Mouse (Mus musculus) embryonic facial prominence, embryonic 12.5 days (tissue): ENCODE results near the gene Hmgb2. TPM values are rescaled to one million over a fixed set of nuclear protein-coding genes. Genes with fewer than 3 reads are reported as not detected.
"Not testable (repeated sequence)": the region's sequence is repeated elsewhere in the genome, so short reads cannot be mapped to it uniquely, and the experiment has no call there.

ENCODE experiments used
- ATAC-seq: fragments of 200-750 bp; cut with Nextera tagmentation; 2 replicates; pipeline ENCODE4 v1.8.0; 2017; ENCODE audit not compliant: insufficient number of reproducible peaks, insufficient read depth, low FRiP score, low TSS enrichment
- H3K27ac ChIP-seq: fragments of 300-500 bp; sonication (generic); 2 replicates; pipeline ENCODE4 v1.5.1; 2016; ENCODE audit warnings: mild to moderate bottlenecking
- H3K27me3 ChIP-seq: fragments of 300-500 bp; sonication (generic); 2 replicates; pipeline ENCODE4 v1.6.1; 2016; ENCODE audit warnings: mild to moderate bottlenecking, moderate library complexity
- H3K36me3 ChIP-seq: fragments of 300-500 bp; sonication (generic); 2 replicates; pipeline ENCODE4 v1.6.1; 2016; ENCODE audit warnings: mild to moderate bottlenecking
- H3K4me1 ChIP-seq: fragments of 300-500 bp; sonication (generic); 2 replicates; pipeline ENCODE4 v1.6.1; 2016
- H3K4me2 ChIP-seq: fragments of 300-500 bp; sonication (generic); replicated peaks from 2 replicates; pipeline ENCODE4 v1.6.1; 2016; ENCODE audit warnings: mild to moderate bottlenecking, moderate library complexity
- H3K4me3 ChIP-seq: fragments of 300-500 bp; sonication (generic); 2 replicates; pipeline ENCODE4 v1.5.1; 2016; ENCODE audit warnings: mild to moderate bottlenecking
- H3K9ac ChIP-seq: fragments of 300-500 bp; sonication (generic); 2 replicates; pipeline ENCODE4 v1.6.1; 2016; ENCODE audit warnings: mild to moderate bottlenecking, moderate library complexity
- H3K9me3 ChIP-seq: fragments of 300-500 bp; sonication (generic); 2 replicates; pipeline ENCODE4 v1.6.1; 2016; ENCODE audit warnings: mild to moderate bottlenecking, moderate library complexity
- WGBS: fragments of 180-500 bp; shearing (Covaris S2); methylation state at CpG from one replicate; pipeline ENCODE4 v1.1.7; 2016; 5-methylcytosine and 5-hydroxymethylcytosine counted together
- polyA plus RNA-seq: library from polyadenylated mRNA; unstranded; fragments of >200 nt; fragmentation: Nextera tagmentation; extraction: Ambion mirVana; gene quantifications from 2 replicates; pipeline ENCODE4 v1.2.1, GENCODE M21; 2016

Gene Hmgb2
- polyA plus RNA-seq, 1 experiment from 2014 or later, result 455 TPM

DNA sequence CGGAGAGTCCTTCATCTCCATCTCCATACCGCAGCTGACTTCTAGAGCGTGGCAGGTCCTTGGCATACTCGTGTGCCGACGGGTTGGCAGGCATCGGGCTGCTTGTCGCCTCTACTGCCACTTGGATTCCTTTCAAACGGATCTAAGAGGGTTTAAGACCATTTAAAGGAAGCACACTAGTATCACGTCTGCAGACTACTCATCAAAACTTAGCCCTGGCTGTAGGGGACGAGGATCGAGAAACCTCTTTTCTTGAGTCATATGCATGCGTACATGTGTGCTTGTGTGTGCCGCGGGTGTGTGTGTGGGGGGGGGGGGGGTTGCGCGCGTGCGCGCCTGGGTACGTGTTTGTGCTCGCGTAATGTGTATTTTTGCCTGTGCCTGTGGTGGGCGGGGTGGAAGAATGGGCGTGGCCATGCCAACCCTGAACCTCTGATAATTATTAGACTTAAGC lies 23.4 kb upstream of the Hmgb2 start:
- peak overlapping the region; percentile 68 for H3K4me2 ChIP-seq
- H3K27me3 ChIP-seq, result no peaks in the 10 kb centered on the region
- peak overlapping the region; percentile 52 for H3K9ac ChIP-seq
- ATAC-seq, result 0 out of 2 replicates have a peak, but pooled peaks have one; percentile 9
- H3K4me3 ChIP-seq, result peak overlapping the region; percentile 85
- no peaks in the 10 kb centered on the region for H3K9me3 ChIP-seq
- H3K27ac ChIP-seq, result peak overlapping the region; percentile 91
- peaks cover 3% of the 10 kb centered on the region; the same call in 1 of the 2 replicates for H3K36me3 ChIP-seq
- 0% methylated on average over 25 of the region's 25 CpGs for WGBS
- H3K4me1 ChIP-seq, result peaks cover 7% of the 10 kb centered on the region

DNA sequence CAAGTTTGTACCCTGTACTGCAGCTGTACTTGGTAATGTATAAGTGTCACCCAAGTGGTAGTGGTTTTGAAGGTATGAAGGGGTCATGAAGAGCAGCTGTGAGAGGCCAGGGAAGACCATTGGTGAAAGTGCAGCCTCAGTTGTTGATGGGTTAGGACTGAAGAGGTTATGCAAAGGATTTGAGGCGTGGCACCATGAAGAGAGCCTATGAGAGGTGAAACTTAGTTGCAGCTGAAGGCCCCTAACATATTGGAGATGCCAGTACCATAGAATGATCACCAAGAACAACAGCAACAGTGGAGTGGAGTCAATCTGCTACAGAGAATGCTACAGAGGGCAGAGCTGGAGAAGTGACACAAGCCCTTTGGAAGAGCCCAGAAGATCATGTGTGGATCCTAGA lies 22.3 kb upstream of the Hmgb2 start:
- Histone ChIP-seq H3K4me2 (no peak overlapping the region), H3K9me3 (no peaks in the 10 kb centered on the region), H3K27ac (no peak overlapping the region), H3K9ac (no peak overlapping the region), H3K36me3 (no peaks in the 10 kb centered on the region), H3K4me3 (no peak overlapping the region), H3K27me3 (no peaks in the 10 kb centered on the region), H3K4me1 (peaks cover 7% of the 10 kb centered on the region)
- 96% methylated on average over 1 of the region's 1 CpGs for WGBS
- ATAC-seq, result no peak

DNA sequence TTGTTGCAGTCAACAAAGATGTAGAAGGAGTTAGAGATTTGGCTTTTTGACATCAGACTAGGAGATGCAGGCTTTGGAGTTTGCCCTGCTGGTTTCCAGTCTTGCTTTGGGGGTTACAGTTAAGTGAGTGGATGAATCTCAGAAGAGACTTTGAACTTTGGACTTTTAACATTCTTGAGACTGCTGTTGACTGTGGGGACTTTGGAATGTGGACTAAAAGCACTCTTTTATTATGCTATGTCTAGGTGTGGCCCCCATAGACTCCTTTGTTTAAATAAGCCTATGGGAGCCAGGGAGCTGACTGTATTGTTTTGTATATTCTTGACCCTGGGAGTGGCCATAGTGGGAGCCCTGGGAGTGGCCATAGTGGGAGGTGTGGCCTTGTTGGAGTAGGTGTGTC lies 21.8 kb upstream of the Hmgb2 start:
- H3K4me3 ChIP-seq, result no peak overlapping the region

GRCm38 (mm10) chr8:57491873-57492272 lies 19.8 kb upstream of the Hmgb2 start:
- no peaks in the 10 kb centered on the region for H3K9me3 ChIP-seq
- H3K9ac ChIP-seq, result no peak overlapping the region
- H3K27ac ChIP-seq, result no peak overlapping the region
- WGBS, result 86% methylated on average over 4 of the region's 4 CpGs
- H3K4me3 ChIP-seq, result no peak overlapping the region
- H3K4me1 ChIP-seq, result no peaks in the 10 kb centered on the region
- no peak for ATAC-seq
- no peaks in the 10 kb centered on the region for H3K27me3 ChIP-seq
- H3K4me2 ChIP-seq, result no peak overlapping the region
- H3K36me3 ChIP-seq, result no peaks in the 10 kb centered on the region

More for the DNA sequence above, 21.8 kb upstream of the Hmgb2 start:
- no peak overlapping the region for H3K4me2 ChIP-seq
- H3K9ac ChIP-seq, result no peak overlapping the region
- H3K27ac ChIP-seq, result no peak overlapping the region
- ATAC-seq, result no peak
- H3K4me1 ChIP-seq, result peaks cover 7% of the 10 kb centered on the region
- no peaks in the 10 kb centered on the region for H3K27me3 ChIP-seq
- no peaks in the 10 kb centered on the region for H3K36me3 ChIP-seq
- H3K9me3 ChIP-seq, result no peaks in the 10 kb centered on the region

DNA sequence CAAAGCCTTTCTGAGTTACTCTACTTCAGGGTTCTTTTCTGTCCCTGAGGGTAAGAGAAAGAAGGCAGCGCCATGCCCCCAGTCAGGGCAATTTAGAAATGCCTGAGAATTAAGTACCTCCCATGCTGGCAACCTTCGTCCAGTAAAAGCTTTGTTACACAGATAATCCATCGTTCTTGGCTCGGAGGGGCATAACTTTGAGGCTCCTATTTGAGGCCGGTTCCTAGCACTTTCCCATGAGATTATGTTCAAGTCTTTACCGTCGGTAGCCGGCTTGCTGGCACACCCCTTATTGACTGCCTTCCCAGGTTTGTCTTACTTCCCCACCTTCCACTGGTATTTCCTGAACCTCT lies 13.2 kb upstream of the Hmgb2 start:
- 51% methylated on average over 8 of the region's 8 CpGs for WGBS
- H3K4me3 ChIP-seq, result no peak overlapping the region
- no peak overlapping the region for H3K27ac ChIP-seq
- 0 out of 2 replicates have a peak overlapping the region, but pooled peaks have one; percentile 4 for H3K4me2 ChIP-seq
- no peak overlapping the region for H3K9ac ChIP-seq
- no peaks in the 10 kb centered on the region for H3K36me3 ChIP-seq
- no peaks in the 10 kb centered on the region for H3K4me1 ChIP-seq
- no peak for ATAC-seq
- H3K27me3 ChIP-seq, result no peaks in the 10 kb centered on the region
- H3K9me3 ChIP-seq, result no peaks in the 10 kb centered on the region

- WGBS, result 60% methylated on average over 17 of the region's 17 CpGs
- Histone ChIP-seq H3K27me3 (no peaks in the 10 kb centered on the region), H3K9ac (no peak overlapping the region), H3K4me1 (no peaks in the 10 kb centered on the region), H3K4me2 (0 out of 2 replicates have a peak overlapping the region, but pooled peaks have one; percentile 4), H3K9me3 (no peaks in the 10 kb centered on the region), H3K36me3 (no peaks in the 10 kb centered on the region), H3K4me3 (no peak overlapping the region), H3K27ac (no peak overlapping the region)
- 0 out of 2 replicates have a peak, but pooled peaks have one; percentile 10 for ATAC-seq
Observed at GRCm38 (mm10) chr8:57498847-57499511, 12.7 kb upstream of the Hmgb2 start.

DNA sequence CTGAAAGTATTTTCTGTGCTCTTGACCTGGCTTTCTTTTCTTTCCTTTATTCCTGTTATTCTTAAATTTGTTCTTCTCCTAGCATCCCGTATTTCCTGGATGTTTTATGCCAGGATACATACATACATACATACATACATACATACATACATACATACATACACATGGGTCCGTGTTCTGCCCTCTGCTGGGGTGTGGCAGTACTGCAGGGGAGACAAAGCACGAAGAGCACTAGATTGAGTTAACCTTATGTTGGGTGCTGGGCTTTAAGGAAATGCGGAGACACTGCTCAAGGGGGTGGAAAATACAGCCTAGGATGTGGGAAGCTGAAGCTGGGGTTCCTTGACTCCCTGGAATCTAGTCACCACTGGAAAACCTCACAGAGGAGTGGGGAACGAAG lies 8.1 kb upstream of the Hmgb2 start:
- no peak overlapping the region for H3K27ac ChIP-seq
- H3K36me3 ChIP-seq, result no peaks in the 10 kb centered on the region
- no peak overlapping the region for H3K4me3 ChIP-seq
- ATAC-seq, result no peak
- no peak overlapping the region for H3K4me2 ChIP-seq
- 48% methylated on average over 5 of the region's 5 CpGs for WGBS
- H3K9ac ChIP-seq, result no peak overlapping the region
- H3K4me1 ChIP-seq, result no peaks in the 10 kb centered on the region
- H3K9me3 ChIP-seq, result no peaks in the 10 kb centered on the region
- no peaks in the 10 kb centered on the region for H3K27me3 ChIP-seq

- not testable (repeated sequence) for H3K4me1 ChIP-seq, H3K36me3 ChIP-seq, ATAC-seq, H3K4me2 ChIP-seq, H3K9me3 ChIP-seq, H3K27ac ChIP-seq, H3K4me3 ChIP-seq, H3K27me3 ChIP-seq, H3K9ac ChIP-seq
- WGBS, result 89% methylated on average over 1 of the region's 1 CpGs
Observed at GRCm38 (mm10) chr8:57505500-57505899, 6.2 kb upstream of the Hmgb2 start.

DNA sequence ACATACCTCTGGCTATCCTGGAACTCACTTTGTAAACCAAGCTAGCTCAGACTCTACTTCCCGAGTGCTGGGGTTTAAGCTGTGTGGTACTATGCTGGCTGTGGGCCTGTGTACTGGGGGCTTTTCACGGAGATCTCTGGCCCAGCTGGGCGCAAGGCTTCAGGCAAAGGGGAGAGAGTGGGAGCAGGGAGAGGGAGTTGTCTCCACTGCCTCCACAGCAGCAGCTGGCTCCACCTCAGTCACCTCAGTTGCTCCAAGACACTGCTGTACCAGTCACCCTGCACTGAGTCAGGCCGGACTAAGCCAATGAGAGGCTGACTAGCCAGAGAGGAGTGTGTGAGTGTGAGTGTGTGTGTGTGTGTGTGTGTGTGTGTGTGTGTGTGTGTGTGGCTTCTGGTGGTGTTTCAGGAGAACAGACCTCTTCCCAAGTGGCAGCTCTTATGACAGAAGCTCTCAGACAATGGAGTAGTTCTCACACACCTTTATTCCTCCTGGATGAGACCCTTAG lies 4.1 kb upstream of the Hmgb2 start:
- Histone ChIP-seq H3K36me3 (no peaks in the 10 kb centered on the region), H3K9ac (no peak overlapping the region), H3K27ac (no peak overlapping the region), H3K9me3 (no peaks in the 10 kb centered on the region), H3K27me3 (no peaks in the 10 kb centered on the region), H3K4me2 (no peak overlapping the region), H3K4me3 (no peak overlapping the region), H3K4me1 (no peaks in the 10 kb centered on the region)
- no peak for ATAC-seq
- WGBS, result 86% methylated on average over 4 of the region's 4 CpGs

DNA sequence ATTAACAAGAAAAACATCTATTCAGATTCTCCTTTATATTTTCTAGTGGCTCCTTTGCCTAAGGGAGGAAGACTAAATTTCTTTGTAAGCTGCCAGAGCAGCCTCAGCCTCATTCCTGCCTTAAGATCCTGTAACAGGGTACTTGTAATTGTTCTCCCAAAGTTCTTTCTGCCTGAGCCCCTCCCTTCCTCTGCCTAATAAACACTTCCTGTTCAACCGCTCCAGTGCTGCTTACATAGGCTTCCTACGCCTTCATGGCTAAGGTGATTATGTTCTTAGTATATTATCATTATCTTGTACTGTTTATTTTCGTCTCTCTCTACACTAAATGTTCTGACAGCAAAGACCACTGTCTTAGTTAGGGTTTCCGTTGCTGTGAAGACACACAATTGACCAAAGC lies 3.0 kb upstream of the Hmgb2 start:
- H3K27me3 ChIP-seq, result no peaks in the 10 kb centered on the region
- no peaks in the 10 kb centered on the region for H3K36me3 ChIP-seq

GRCm38 (mm10) chr8:57510791-57511315 lies 854 bp upstream of the Hmgb2 start:
- 2% methylated on average over 31 of the region's 31 CpGs for WGBS
- Histone ChIP-seq H3K36me3 (peaks cover 3% of the 10 kb centered on the region; the same call in 1 of the 2 replicates), H3K4me2 (peak overlapping the region; percentile 86), H3K4me3 (peak overlapping the region; percentile 83), H3K9ac (peak overlapping the region; percentile 85), H3K4me1 (peaks cover 5% of the 10 kb centered on the region; the same call in 1 of the 2 replicates), H3K9me3 (no peaks in the 10 kb centered on the region), H3K27ac (peak overlapping the region; percentile 100), H3K27me3 (no peaks in the 10 kb centered on the region)
- ATAC-seq, result no peak

More for the DNA sequence above, 3.0 kb upstream of the Hmgb2 start:
- H3K27ac ChIP-seq, result no peak overlapping the region
- ATAC-seq, result no peak
- no peak overlapping the region for H3K9ac ChIP-seq
- WGBS, result 73% methylated on average over 4 of the region's 4 CpGs
- peaks cover 3% of the 10 kb centered on the region; the same call in 1 of the 2 replicates for H3K4me1 ChIP-seq
- H3K4me3 ChIP-seq, result no peak overlapping the region
- H3K9me3 ChIP-seq, result no peaks in the 10 kb centered on the region
- H3K4me2 ChIP-seq, result no peak overlapping the region
